Mouse (Mus musculus) midbrain, embryonic 10.5 days (tissue): ENCODE data around the gene Ifnab. TPM values are rescaled to one million over a fixed set of nuclear protein-coding genes. Genes with fewer than 3 reads are reported as not detected.

ENCODE experiments used
- DNase-seq: peaks from one replicate; pipeline ENCODE4 v3.0.0-alpha.2; 2017; ENCODE audit warnings: low spot score
- H3K27ac ChIP-seq: fragments of 300-500 bp; sonication (generic); replicated peaks from 2 replicates; pipeline ENCODE4 v1.5.1; 2016; ENCODE audit warnings: mild to moderate bottlenecking
- H3K27me3 ChIP-seq: fragments of 300-500 bp; sonication (generic); 2 replicates; pipeline ENCODE4 v1.6.1; 2016; ENCODE audit warnings: low read depth, mild to moderate bottlenecking; ENCODE audit not compliant: poor library complexity, severe bottlenecking
- H3K36me3 ChIP-seq: fragments of 300-500 bp; sonication (generic); 2 replicates; pipeline ENCODE4 v1.6.1; 2016; ENCODE audit warnings: mild to moderate bottlenecking, moderate library complexity
- H3K4me1 ChIP-seq: fragments of 300-500 bp; sonication (generic); 2 replicates; pipeline ENCODE4 v1.6.1; 2016
- H3K4me3 ChIP-seq: fragments of 300-500 bp; sonication (generic); 2 replicates; pipeline ENCODE4 v1.5.1; 2016; ENCODE audit warnings: mild to moderate bottlenecking, moderate library complexity
- H3K9me3 ChIP-seq: fragments of 300-500 bp; sonication (generic); replicated peaks from 2 replicates; pipeline ENCODE4 v1.6.1; 2016; ENCODE audit warnings: mild to moderate bottlenecking
- WGBS: fragments of 180-500 bp; shearing (Covaris S2); methylation state at CpG from one replicate; pipeline ENCODE4 v1.1.7; 2016; 5-methylcytosine and 5-hydroxymethylcytosine counted together
- polyA plus RNA-seq: library from polyadenylated mRNA; unstranded; fragments of >200 nt; fragmentation: Nextera tagmentation; extraction: Ambion mirVana; gene quantifications from 2 replicates; pipeline ENCODE4 v1.2.1, GENCODE M21; 2016

The Ifnab gene
- polyA plus RNA-seq, result not detected in 2 replicates

DNA sequence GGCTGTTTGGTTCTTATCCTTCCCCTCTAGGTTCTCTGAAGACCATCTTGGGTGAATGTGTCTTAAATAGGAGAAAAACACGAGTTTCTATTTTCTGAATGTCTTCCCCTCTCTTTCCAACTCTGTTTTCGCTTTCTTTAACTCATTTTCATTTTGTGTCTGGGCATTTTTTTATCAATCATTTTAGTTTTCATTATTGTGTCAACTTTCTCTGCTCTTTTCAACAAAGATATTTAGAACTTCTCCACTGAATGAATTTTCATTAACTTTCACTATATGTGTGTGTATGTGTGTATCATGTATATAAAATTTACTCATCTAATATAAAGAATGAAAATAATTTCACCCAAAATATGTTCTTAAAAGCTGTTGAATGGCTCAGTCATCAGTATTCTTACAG lies at the start of gene Ifnab:
Ifnab (minus strand) TSS at position 101 of the 400 bp plus-strand sequence.
- Histone ChIP-seq H3K27ac (no peak within 1 kb of the TSS), H3K36me3 (no peaks in the 10 kb centered on the region), H3K9me3 (no peaks in the 10 kb centered on the region), H3K4me1 (no peaks in the 10 kb centered on the region), H3K27me3 (no peaks in the 10 kb centered on the region), H3K4me3 (no peak within 1 kb of the TSS)
- WGBS, result 68% methylated on average over 2 of the region's 2 CpGs
- DNase-seq, result no peak

- H3K9me3 ChIP-seq, result no peaks in the 10 kb centered on the region
- H3K27me3 ChIP-seq, result no peaks in the 10 kb centered on the region
- H3K4me1 ChIP-seq, result no peaks in the 10 kb centered on the region
- WGBS, result 89% methylated on average over 6 of the region's 6 CpGs
- DNase-seq, result no peak
- H3K36me3 ChIP-seq, result no peaks in the 10 kb centered on the region
- no peak overlapping the region for H3K27ac ChIP-seq
- H3K4me3 ChIP-seq, result no peak overlapping the region
Observed at GRCm38 (mm10) chr4:88739036-88739435, 47.9 kb upstream of the Ifnab start.

DNA sequence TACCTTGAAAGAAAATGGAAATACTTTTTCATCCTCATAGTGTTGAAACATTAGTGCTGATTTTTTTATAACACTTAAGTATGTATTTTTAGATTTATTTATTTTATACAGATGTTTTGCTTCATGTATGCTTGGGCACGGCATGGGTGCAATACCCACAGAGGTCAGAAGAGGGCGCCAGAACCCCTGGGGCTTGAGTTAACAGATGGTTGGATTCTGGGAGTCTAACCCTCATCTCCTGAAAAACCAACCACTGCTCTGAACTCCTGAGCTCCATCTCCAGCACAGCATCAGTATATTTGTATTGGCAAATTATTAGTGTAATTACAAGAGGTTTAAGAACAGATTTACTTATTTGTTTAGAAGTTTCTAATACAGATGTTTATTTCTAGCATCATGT lies 47.3 kb upstream of the Ifnab start:
- H3K4me1 ChIP-seq, result no peaks in the 10 kb centered on the region
- 5% methylated on average over 2 of the region's 2 CpGs for WGBS

GRCm38 (mm10) chr4:88727324-88727723 lies 36.2 kb upstream of the Ifnab start:
- Histone ChIP-seq H3K27me3 (no peaks in the 10 kb centered on the region), H3K27ac (no peak overlapping the region), H3K9me3 (no peaks in the 10 kb centered on the region), H3K4me1 (peaks cover 4% of the 10 kb centered on the region; the same call in 1 of the 2 replicates), H3K4me3 (no peak overlapping the region), H3K36me3 (no peaks in the 10 kb centered on the region)
- no peak for DNase-seq
- 3% methylated on average over 1 of the region's 1 CpGs for WGBS

More for the DNA sequence above, 47.3 kb upstream of the Ifnab start:
- Histone ChIP-seq H3K36me3 (no peaks in the 10 kb centered on the region), H3K9me3 (no peaks in the 10 kb centered on the region), H3K27me3 (no peaks in the 10 kb centered on the region), H3K4me3 (no peak overlapping the region), H3K27ac (no peak overlapping the region)
- peak; percentile 74 for DNase-seq

DNA sequence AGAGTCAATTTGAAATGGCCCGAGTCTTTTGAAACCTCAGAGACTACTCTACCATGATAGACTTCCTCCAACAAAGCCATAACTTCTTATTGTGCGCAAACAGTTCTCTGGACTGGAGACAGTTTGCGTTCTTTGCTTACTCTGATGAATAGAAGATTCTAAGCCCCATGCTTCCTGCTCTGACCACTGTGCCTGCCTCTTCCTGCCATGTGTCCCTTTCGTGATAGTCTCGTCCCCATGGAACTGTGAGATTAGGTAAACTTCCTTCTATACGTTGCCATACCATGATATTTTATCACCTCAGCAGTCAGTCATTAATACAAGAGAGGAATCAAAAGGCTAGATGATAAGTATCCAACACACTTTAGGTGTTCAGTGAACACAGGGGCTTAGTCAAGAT lies 35.6 kb upstream of the Ifnab start:
- Histone ChIP-seq H3K4me1 (peaks cover 4% of the 10 kb centered on the region; the same call in 1 of the 2 replicates), H3K9me3 (no peaks in the 10 kb centered on the region), H3K27ac (no peak overlapping the region), H3K36me3 (no peaks in the 10 kb centered on the region), H3K4me3 (no peak overlapping the region), H3K27me3 (no peaks in the 10 kb centered on the region)
- no peak for DNase-seq
- WGBS, result 87% methylated on average over 6 of the region's 6 CpGs

DNA sequence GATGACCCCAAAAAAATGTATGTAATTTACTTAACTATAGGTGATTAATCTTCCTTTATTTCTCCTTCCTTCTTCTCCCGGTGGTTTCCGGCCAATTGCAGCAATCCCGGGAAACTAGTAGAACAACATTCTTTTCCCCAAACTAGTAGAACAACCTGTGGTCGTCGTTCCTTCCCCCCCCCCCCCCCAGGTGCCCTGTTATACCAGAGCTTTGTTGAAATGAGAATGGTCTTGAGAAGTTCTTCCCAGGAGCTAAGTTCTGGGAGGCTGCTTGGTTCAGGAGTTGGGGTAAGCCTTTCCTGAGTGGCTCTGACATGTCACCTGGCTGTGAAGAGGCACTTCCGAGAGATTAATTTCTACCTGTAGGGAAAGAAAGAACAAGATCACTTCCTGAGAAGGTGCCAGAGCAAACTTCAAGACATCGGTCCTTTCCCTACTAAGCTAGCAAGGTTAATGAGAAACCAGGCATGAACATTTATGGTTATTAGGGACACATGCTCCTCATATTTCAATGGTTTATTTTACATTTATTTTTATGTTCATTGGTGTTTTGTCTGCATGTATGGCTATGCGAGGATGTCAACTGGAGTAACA lies 32.4 kb upstream of the Ifnab start:
- no peak overlapping the region for H3K4me3 ChIP-seq
- no peaks in the 10 kb centered on the region for H3K9me3 ChIP-seq
- no peak overlapping the region for H3K27ac ChIP-seq
- H3K4me1 ChIP-seq, result peaks cover 32% of the 10 kb centered on the region
- peaks cover 26% of the 10 kb centered on the region for H3K36me3 ChIP-seq
- WGBS, result 68% methylated on average over 8 of the region's 8 CpGs
- H3K27me3 ChIP-seq, result no peaks in the 10 kb centered on the region
- DNase-seq, result no peak

DNA sequence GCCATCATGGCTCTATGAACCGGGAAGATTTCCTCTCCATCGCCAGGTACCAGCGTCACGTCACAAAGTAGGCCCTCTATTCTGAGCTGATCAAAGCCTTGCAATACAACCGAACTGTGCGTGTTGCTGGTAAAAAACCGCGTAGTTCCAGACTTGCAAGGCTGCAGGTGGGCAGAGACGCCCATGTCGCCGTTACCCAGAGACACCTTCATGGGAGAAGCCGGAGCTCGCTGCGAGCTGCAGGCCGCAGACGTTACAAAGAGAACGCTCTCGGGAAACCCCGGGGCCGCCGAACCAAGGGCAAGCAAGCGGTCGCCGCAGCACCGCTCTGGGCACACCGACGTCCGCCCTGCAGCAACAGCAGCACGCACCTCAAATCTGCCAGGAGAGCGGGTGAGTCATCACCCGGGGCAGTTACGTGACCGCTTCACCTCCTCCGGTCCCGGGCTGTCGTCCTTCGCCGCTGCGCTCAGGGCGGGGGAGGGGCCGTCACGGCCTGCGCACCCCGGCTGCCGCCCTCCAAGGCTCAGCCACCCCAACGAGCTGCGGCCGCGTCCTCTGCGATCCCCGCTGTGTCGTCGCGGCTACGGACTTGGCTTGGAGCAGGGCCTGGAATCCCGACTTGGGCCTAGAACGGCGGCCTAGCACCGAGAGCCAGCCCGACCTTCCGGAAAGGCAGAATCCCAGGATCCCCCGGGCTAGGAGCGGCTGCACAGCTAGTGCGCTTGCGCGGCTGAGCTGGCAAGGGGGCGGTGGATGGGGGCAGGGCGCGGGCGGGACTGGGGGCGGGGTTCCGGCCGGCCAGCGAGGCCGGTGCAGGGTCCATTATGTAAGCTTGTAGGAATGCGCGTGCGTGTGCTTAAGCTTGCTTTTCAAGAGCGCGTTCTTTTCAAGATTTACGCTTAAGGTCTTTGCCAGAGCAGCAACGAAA lies 30.9 kb upstream of the Ifnab start, which contains the start of the genes Gm26566 and Klhl9:
Gm26566 (plus strand) TSS at position 15 of the 931 bp plus-strand sequence.
Klhl9 (minus strand) TSS at position 675 of the 931 bp plus-strand sequence.
- WGBS, result under 1% methylated on average over 81 of the region's 82 CpGs
- Histone ChIP-seq H3K27me3 (no peaks in the 10 kb centered on the region), H3K9me3 (no peaks in the 10 kb centered on the region), H3K36me3 (peaks cover 42% of the 10 kb centered on the region), H3K27ac (peak within 1 kb of the TSS; percentile 99), H3K4me1 (peaks cover 40% of the 10 kb centered on the region), H3K4me3 (peak within 1 kb of the TSS; percentile 81)
- peak; percentile 97 for DNase-seq

DNA sequence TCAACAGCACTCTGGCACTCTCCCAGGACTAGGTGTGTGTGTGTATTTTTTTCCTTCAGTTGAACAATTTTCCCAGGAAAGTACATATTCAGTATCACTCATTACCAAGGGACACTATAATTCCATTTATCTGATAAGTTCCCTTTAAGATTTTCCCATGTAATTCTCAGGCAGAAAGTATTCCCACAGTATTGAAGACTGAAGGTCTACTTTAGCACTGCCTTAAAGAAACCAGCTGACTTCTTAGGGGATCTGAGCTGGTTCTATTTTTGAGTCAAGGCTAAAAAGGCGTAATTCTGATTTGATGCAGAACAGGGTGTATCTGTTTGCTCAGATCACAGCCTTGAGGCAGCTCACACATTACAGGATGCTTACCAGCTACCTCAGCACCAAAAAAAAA lies 27.6 kb upstream of the Ifnab start:
- WGBS, result 76% methylated on average over 1 of the region's 1 CpGs
- Histone ChIP-seq H3K27ac (no peak overlapping the region), H3K4me1 (peaks cover 40% of the 10 kb centered on the region), H3K9me3 (peaks cover 9% of the 10 kb centered on the region; the same call in 1 of the 2 replicates), H3K4me3 (peak overlapping the region; percentile 81), H3K27me3 (no peaks in the 10 kb centered on the region), H3K36me3 (peaks cover 75% of the 10 kb centered on the region)
- DNase-seq, result no peak

GRCm38 (mm10) chr4:88715059-88715458 lies 23.9 kb upstream of the Ifnab start:
- Histone ChIP-seq H3K36me3 (peaks cover 74% of the 10 kb centered on the region), H3K27me3 (no peaks in the 10 kb centered on the region), H3K9me3 (peaks cover 9% of the 10 kb centered on the region; the same call in 1 of the 2 replicates), H3K27ac (no peak overlapping the region), H3K4me1 (peaks cover 22% of the 10 kb centered on the region), H3K4me3 (no peak overlapping the region)
- no peak for DNase-seq

- WGBS, result 82% methylated on average over 1 of the region's 1 CpGs
- H3K4me3 ChIP-seq, result no peak overlapping the region
- H3K27ac ChIP-seq, result no peak overlapping the region
- peaks cover 9% of the 10 kb centered on the region; the same call in 1 of the 2 replicates for H3K9me3 ChIP-seq
- H3K36me3 ChIP-seq, result peaks cover 66% of the 10 kb centered on the region
- H3K4me1 ChIP-seq, result peaks cover 14% of the 10 kb centered on the region
- DNase-seq, result no peak
- no peaks in the 10 kb centered on the region for H3K27me3 ChIP-seq
Observed at GRCm38 (mm10) chr4:88714281-88714680, 23.1 kb upstream of the Ifnab start.

DNA sequence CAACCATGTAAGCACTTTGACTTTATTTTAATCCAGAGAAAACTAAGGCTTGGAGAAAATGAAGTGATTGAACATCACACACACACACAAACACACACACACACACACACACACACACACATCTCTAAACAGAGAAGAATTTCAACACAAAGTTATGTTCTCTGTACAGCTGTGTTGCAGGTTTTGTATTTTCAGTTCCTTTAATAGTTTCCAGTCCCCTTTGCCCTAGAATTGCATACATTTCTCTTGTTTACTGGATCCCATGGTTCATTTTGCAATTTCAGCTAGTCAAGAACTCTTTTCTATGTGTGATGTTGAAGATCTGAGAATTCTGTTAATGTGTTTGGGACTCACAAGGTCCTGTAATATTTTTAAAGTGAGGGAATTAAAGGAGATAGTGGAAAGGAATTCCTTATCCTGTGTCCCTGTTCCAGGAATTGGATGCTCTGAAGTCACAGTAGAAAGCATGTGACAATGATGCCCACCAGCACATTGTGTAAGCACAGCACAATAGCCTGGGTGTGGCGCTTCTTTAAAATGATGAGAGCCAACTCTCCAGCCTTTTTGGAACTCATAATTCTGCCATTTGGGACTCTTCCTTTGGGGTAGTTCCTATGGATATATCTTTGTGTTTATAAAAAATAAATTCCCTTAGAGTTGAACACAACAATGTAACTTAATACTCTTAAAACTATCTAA lies 16.1 kb upstream of the Ifnab start:
- Histone ChIP-seq H3K27ac (no peak overlapping the region), H3K4me1 (no peaks in the 10 kb centered on the region), H3K9me3 (no peaks in the 10 kb centered on the region), H3K27me3 (no peaks in the 10 kb centered on the region), H3K4me3 (no peak overlapping the region), H3K36me3 (no peaks in the 10 kb centered on the region)
- whole genome bisulfite sequencing, result 96% methylated on average over 1 of the region's 1 CpGs
- DNase-seq, result no peak

- Histone ChIP-seq H3K4me3 (no peak overlapping the region), H3K27ac (no peak overlapping the region), H3K9me3 (no peaks in the 10 kb centered on the region), H3K4me1 (no peaks in the 10 kb centered on the region), H3K27me3 (no peaks in the 10 kb centered on the region), H3K36me3 (no peaks in the 10 kb centered on the region)
- no peak for DNase-seq
- WGBS, result 49% methylated on average over 3 of the region's 3 CpGs
Observed at GRCm38 (mm10) chr4:88705924-88706323, 14.8 kb upstream of the Ifnab start.
